Mouse (Mus musculus) midbrain, embryonic 13.5 days (tissue): Measurements from ENCODE around the gene Wwc1. TPM values are rescaled to one million over a fixed set of nuclear protein-coding genes. Genes with fewer than 3 reads are reported as not detected.

Experiments used
- ATAC-seq: fragments of 200-750 bp; cut with Nextera tagmentation; 2 replicates; pipeline ENCODE4 v1.8.0; 2017; ENCODE audit warnings: mild to moderate bottlenecking, moderate TSS enrichment, moderate library complexity
- H3K27ac ChIP-seq: fragments of 300-500 bp; sonication (generic); 2 replicates; pipeline ENCODE4 v1.5.1; 2015; ENCODE audit warnings: inconsistent platforms, mild to moderate bottlenecking, moderate library complexity
- H3K27me3 ChIP-seq: fragments of 300-500 bp; sonication (generic); 2 replicates; pipeline ENCODE4 v1.6.1; 2015; ENCODE audit warnings: mild to moderate bottlenecking, inconsistent platforms
- H3K36me3 ChIP-seq: fragments of 300-500 bp; sonication (generic); 2 replicates; pipeline ENCODE4 v1.6.1; 2015; ENCODE audit warnings: mild to moderate bottlenecking, inconsistent platforms
- H3K4me1 ChIP-seq: fragments of 300-500 bp; sonication (generic); replicated peaks from 2 replicates; pipeline ENCODE4 v1.6.1; 2015; ENCODE audit warnings: inconsistent platforms
- H3K4me2 ChIP-seq: fragments of 300-500 bp; sonication (generic); replicated peaks from 2 replicates; pipeline ENCODE4 v1.6.1; 2015; ENCODE audit warnings: moderate library complexity, mild to moderate bottlenecking, inconsistent platforms
- H3K4me3 ChIP-seq: fragments of 300-500 bp; sonication (generic); replicated peaks from 2 replicates; pipeline ENCODE4 v1.5.1; 2015; ENCODE audit warnings: mild to moderate bottlenecking, inconsistent platforms
- H3K9ac ChIP-seq: fragments of 300-500 bp; sonication (generic); replicated peaks from 2 replicates; pipeline ENCODE4 v1.6.1; 2015; ENCODE audit warnings: mild to moderate bottlenecking, inconsistent platforms
- H3K9me3 ChIP-seq: fragments of 300-500 bp; sonication (generic); 2 replicates; pipeline ENCODE4 v1.6.1; 2016; ENCODE audit warnings: mild to moderate bottlenecking, inconsistent platforms
- WGBS: fragments of 180-500 bp; shearing (Covaris S2); methylation state at CpG from one replicate; pipeline ENCODE4 v1.1.7; 2015; 5-methylcytosine and 5-hydroxymethylcytosine counted together
- polyA plus RNA-seq: library from polyadenylated mRNA; unstranded; fragments of >200 nt; fragmentation: Nextera tagmentation; extraction: Ambion mirVana; gene quantifications from 2 replicates; pipeline ENCODE4 v1.2.1, GENCODE M21; 2015

The Wwc1 gene
- polyA plus RNA-seq, 1 experiment from 2014 or later, result 7.0 TPM

GRCm38 (mm10) chr11:35927309-35927708 lies 53.0 kb downstream of the Wwc1 start:
- Histone ChIP-seq H3K4me3 (no peak overlapping the region), H3K4me2 (no peak overlapping the region), H3K27me3 (no peaks in the 10 kb centered on the region), H3K27ac (peak overlapping the region; percentile 66), H3K9me3 (no peaks in the 10 kb centered on the region), H3K36me3 (no peaks in the 10 kb centered on the region), H3K9ac (no peak overlapping the region), H3K4me1 (peaks cover 24% of the 10 kb centered on the region)
- peak; percentile 88 for ATAC-seq
- WGBS, result 24% methylated on average over 14 of the region's 14 CpGs

- no peak overlapping the region for H3K27ac ChIP-seq
- 89% methylated on average over 7 of the region's 7 CpGs for WGBS
- ATAC-seq, result no peak
Observed at GRCm38 (mm10) chr11:35925592-35925991, 54.7 kb downstream of the Wwc1 start.

GRCm38 (mm10) chr11:35922205-35922873 lies 58.0 kb downstream of the Wwc1 start:
- Histone ChIP-seq H3K27me3 (no peaks in the 10 kb centered on the region), H3K4me1 (peaks cover 36% of the 10 kb centered on the region), H3K4me3 (no peak overlapping the region), H3K9me3 (no peaks in the 10 kb centered on the region), H3K4me2 (no peak overlapping the region), H3K27ac (no peak overlapping the region), H3K9ac (no peak overlapping the region), H3K36me3 (no peaks in the 10 kb centered on the region)
- 27% methylated on average over 12 of the region's 12 CpGs for WGBS
- ATAC-seq, result peak; percentile 9; the same call in 1 of the 2 replicates

More at GRCm38 (mm10) chr11:35925592-35925991, 54.7 kb downstream of the Wwc1 start:
- Histone ChIP-seq H3K4me3 (no peak overlapping the region), H3K4me2 (no peak overlapping the region), H3K9ac (no peak overlapping the region), H3K4me1 (peaks cover 31% of the 10 kb centered on the region), H3K27me3 (no peaks in the 10 kb centered on the region), H3K9me3 (no peaks in the 10 kb centered on the region), H3K36me3 (no peaks in the 10 kb centered on the region)

DNA sequence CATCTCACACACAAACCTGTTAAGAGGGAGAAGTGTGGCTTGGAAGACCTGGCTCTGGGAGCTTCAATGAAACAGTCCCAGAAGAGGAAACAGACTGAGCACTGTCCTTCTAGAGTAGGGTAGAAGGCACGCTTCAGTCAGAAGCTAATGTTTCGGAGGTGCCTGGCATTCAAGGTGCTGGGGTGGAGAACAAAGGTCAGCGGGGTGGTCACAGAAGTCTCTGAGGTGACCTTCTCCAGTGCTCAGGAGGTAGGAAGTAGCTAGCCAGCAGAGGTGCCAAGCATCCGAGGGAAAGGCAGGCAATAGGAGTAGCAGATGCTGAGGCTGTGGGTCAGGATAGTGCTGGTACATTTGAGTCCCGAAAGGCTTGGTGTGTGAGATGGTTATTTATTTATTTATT lies 59.6 kb downstream of the Wwc1 start:
- H3K27me3 ChIP-seq, result no peaks in the 10 kb centered on the region
- H3K36me3 ChIP-seq, result no peaks in the 10 kb centered on the region
- no peak overlapping the region for H3K4me2 ChIP-seq
- H3K9me3 ChIP-seq, result no peaks in the 10 kb centered on the region
- WGBS, result 82% methylated on average over 5 of the region's 5 CpGs
- no peak overlapping the region for H3K27ac ChIP-seq
- no peak for ATAC-seq
- H3K4me3 ChIP-seq, result no peak overlapping the region
- H3K9ac ChIP-seq, result no peak overlapping the region
- H3K4me1 ChIP-seq, result peaks cover 34% of the 10 kb centered on the region

DNA sequence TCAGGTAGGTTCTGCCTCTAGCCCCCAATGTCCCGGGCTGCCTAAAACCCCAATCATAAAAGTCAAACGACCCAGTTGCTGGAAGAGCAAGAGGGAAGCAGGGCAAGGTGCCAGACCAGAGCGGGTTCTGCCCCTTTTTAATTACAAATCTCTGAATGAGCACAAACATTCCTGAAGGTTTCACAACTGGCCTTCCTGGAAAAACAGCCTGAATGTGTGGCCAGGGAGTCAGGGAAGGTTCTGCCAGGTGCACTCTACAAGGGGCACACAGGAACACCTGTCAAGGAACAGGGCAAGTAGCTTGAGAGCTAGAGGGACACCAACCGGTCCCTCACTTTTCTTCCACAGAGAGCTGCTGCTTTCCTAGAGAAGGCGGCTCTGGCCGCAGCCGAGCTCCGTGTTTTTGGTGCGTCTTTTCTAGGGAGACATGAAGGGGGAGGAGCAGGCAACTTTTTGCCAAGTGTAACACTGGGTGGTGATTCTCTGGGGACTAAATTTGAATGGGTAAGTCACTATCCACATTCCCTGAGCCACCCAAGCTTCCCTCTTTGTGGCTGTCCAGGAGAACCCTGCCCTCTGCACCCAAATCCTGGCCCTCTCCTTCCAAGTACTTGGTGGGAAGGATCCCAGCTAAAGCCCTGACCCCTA lies 60.3 kb downstream of the Wwc1 start:
- 71% methylated on average over 9 of the region's 9 CpGs for WGBS
- Histone ChIP-seq H3K9ac (no peak overlapping the region), H3K4me1 (peaks cover 41% of the 10 kb centered on the region), H3K27ac (0 out of 2 replicates have a peak overlapping the region, but pooled peaks have one; percentile 21), H3K4me2 (no peak overlapping the region), H3K36me3 (no peaks in the 10 kb centered on the region), H3K4me3 (no peak overlapping the region), H3K27me3 (no peaks in the 10 kb centered on the region), H3K9me3 (no peaks in the 10 kb centered on the region)
- no peak for ATAC-seq

DNA sequence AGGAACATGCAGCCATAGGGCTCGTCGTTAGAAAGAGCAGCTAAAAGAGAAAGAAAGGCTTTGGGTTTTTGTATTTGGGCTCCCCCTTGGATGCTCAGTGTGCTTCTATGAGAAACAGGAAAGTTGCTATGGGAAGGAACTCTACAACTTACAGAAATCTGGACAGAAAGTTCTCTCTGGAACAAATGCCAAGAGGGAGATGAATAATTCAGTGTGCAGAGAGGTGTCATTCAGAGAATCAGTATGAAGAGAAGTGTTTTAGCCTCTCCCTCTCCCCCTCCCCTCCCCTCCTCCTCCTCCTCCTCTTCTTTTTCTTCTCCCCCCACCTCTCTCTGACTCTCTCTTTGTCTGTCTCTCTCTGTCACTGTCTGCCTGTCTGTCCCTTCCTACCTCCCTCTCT lies 60.9 kb downstream of the Wwc1 start:
- H3K4me1 ChIP-seq, result peaks cover 42% of the 10 kb centered on the region
- no peaks in the 10 kb centered on the region for H3K36me3 ChIP-seq
- no peak overlapping the region for H3K9ac ChIP-seq
- no peak overlapping the region for H3K27ac ChIP-seq
- H3K9me3 ChIP-seq, result no peaks in the 10 kb centered on the region
- ATAC-seq, result no peak
- no peak overlapping the region for H3K4me2 ChIP-seq
- H3K4me3 ChIP-seq, result no peak overlapping the region
- 51% methylated on average over 2 of the region's 2 CpGs for WGBS
- H3K27me3 ChIP-seq, result no peaks in the 10 kb centered on the region

GRCm38 (mm10) chr11:35916466-35917185 lies 63.7 kb downstream of the Wwc1 start:
- no peaks in the 10 kb centered on the region; the same call in 1 of the 2 replicates for H3K36me3 ChIP-seq
- H3K27ac ChIP-seq, result no peak overlapping the region
- 91% methylated on average over 8 of the region's 8 CpGs for WGBS

GRCm38 (mm10) chr11:35915546-35915945 lies 64.8 kb downstream of the Wwc1 start:
- no peak overlapping the region for H3K27ac ChIP-seq
- H3K27me3 ChIP-seq, result no peaks in the 10 kb centered on the region

More at GRCm38 (mm10) chr11:35916466-35917185, 63.7 kb downstream of the Wwc1 start:
- ATAC-seq, result no peak
- Histone ChIP-seq H3K9ac (no peak overlapping the region), H3K4me1 (peaks cover 34% of the 10 kb centered on the region), H3K4me3 (no peak overlapping the region), H3K9me3 (no peaks in the 10 kb centered on the region), H3K27me3 (no peaks in the 10 kb centered on the region), H3K4me2 (no peak overlapping the region)

GRCm38 (mm10) chr11:35913418-35914044 lies 66.8 kb downstream of the Wwc1 start:
- Histone ChIP-seq H3K36me3 (peaks cover 4% of the 10 kb centered on the region; the same call in 1 of the 2 replicates), H3K9me3 (no peaks in the 10 kb centered on the region), H3K27me3 (no peaks in the 10 kb centered on the region), H3K4me3 (no peak overlapping the region), H3K4me1 (peaks cover 14% of the 10 kb centered on the region; the same call in 1 of the 2 replicates), H3K27ac (no peak overlapping the region), H3K9ac (no peak overlapping the region), H3K4me2 (no peak overlapping the region)
- ATAC-seq, result peak; percentile 48; the same call in 1 of the 2 replicates
- 59% methylated on average over 6 of the region's 6 CpGs for WGBS

More at GRCm38 (mm10) chr11:35915546-35915945, 64.8 kb downstream of the Wwc1 start:
- H3K9ac ChIP-seq, result no peak overlapping the region
- no peaks in the 10 kb centered on the region for H3K9me3 ChIP-seq
- no peak overlapping the region for H3K4me3 ChIP-seq
- ATAC-seq, result no peak
- no peak overlapping the region for H3K4me2 ChIP-seq
- H3K36me3 ChIP-seq, result no peaks in the 10 kb centered on the region; the same call in 1 of the 2 replicates
- peaks cover 26% of the 10 kb centered on the region for H3K4me1 ChIP-seq
- 39% methylated on average over 8 of the region's 8 CpGs for WGBS

DNA sequence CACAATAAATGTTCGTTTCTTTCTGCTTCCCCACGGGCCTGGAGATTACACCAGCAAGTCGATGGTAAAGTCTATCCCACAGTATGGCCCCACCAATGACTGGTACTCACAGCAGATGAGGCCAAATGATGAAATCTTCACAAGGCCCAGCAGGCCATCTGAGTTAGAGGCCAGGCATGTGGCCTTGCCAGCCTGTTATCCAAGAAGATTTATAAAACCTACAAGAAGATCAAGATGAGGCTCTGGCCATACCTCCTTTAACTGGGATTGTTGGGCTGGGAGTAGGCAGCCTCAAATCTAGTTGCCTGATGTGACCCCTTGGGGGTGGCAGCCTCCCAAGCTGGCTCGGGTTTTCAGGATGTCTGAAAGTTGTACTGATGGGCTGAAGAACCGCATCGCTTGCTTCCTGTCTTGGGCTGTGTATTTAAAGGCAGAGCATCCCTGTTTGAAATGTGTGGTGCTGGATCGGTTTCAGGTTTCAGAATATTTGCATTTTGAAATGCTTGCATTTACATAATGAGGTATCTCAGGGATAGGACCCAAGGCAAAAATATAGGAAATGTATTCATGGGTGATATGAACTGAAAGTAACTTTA lies 75.3 kb downstream of the Wwc1 start:
- Histone ChIP-seq H3K27ac (no peak overlapping the region), H3K36me3 (peaks cover 6% of the 10 kb centered on the region; the same call in 1 of the 2 replicates), H3K9ac (no peak overlapping the region), H3K4me1 (no peaks in the 10 kb centered on the region), H3K9me3 (no peaks in the 10 kb centered on the region), H3K27me3 (no peaks in the 10 kb centered on the region), H3K4me3 (no peak overlapping the region), H3K4me2 (no peak overlapping the region)
- no peak for ATAC-seq
- WGBS, result 90% methylated on average over 7 of the region's 7 CpGs

DNA sequence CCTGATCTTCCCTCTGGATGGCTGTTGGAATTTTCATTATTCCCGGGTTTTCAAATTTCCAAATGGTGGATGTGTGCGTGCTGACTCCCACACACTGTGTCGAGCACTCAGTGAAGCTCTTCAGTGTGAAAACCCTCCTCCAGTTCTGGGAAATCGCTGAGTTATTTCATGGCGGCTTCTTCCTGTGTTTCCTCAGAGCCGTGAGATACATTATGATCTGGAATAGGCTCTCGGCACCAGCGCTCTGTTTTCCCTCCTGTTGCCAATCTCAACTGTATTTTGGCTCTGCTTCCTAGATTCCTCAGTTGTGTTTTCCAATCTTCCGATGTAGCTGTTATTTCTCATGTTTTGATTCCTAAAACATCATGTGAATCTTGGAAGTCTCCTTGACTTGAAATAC lies 77.2 kb downstream of the Wwc1 start:
- WGBS, result 96% methylated on average over 9 of the region's 9 CpGs
- ATAC-seq, result no peak
- Histone ChIP-seq H3K4me1 (no peaks in the 10 kb centered on the region), H3K4me3 (no peak overlapping the region), H3K9me3 (no peaks in the 10 kb centered on the region), H3K4me2 (no peak overlapping the region), H3K36me3 (peaks cover 2% of the 10 kb centered on the region; the same call in 1 of the 2 replicates), H3K9ac (no peak overlapping the region), H3K27me3 (no peaks in the 10 kb centered on the region), H3K27ac (no peak overlapping the region)
